Mouse (Mus musculus): Measurements from ENCODE around the gene Trim30b. TPM values are rescaled to one million over a fixed set of nuclear protein-coding genes. Genes with fewer than 3 reads are reported as not detected.
A peak's percentile ranks its signal among the peaks of the same experiment; 100 is the strongest.
"Not testable (repeated sequence)": the region's sequence is repeated elsewhere in the genome, so short reads cannot be mapped to it uniquely, and the experiment has no call there.

The Trim30b gene
- polyA plus RNA-seq, 1 experiment: 0.07 TPM

GRCm38 (mm10) chr7:104352717-104353599, 16.7 kb downstream of the Trim30b start, which contains the start of gene Trim12c:
Gene Trim12c, minus strand, starts transcription at chr7:104353362.
- Histone ChIP-seq H3K4me1 (ENCODE audit: control insufficient read depth, insufficient read depth, low read length) (no peaks in the 10 kb centered on the region), H3K27ac (ENCODE audit: control insufficient read depth, insufficient read depth, low read depth, low read length) (peak within 1 kb of the TSS; percentile 53; the same call in 1 of the 2 replicates), H3K27me3 (ENCODE audit: control insufficient read depth, insufficient read depth, low read length) (no peaks in the 10 kb centered on the region), H3K4me3 (ENCODE audit: control insufficient read depth, low read depth, low read length) (peak within 1 kb of the TSS; percentile 64), H3K36me3 (ENCODE audit: control insufficient read depth, insufficient read depth, low read length) (no peaks in the 10 kb centered on the region)
- TF ChIP-seq POLR2A (IDR thresholded peaks at IDR 0.05; ENCODE audit: control insufficient read depth, low read depth, low read length) (0 out of 2 replicates have a peak, but pooled peaks have one; percentile 15), CTCF (IDR thresholded peaks at IDR 0.05; ENCODE audit: control insufficient read depth, insufficient read depth, insufficient replicate concordance, low read depth, low read length) (no peak)

GRCm38 (mm10) chr7:104348043-104348442, 21.6 kb downstream of the Trim30b start:
- not testable (repeated sequence) for H3K27ac ChIP-seq (ENCODE audit: control insufficient read depth, insufficient read depth, low read depth, low read length); H3K4me1 ChIP-seq (ENCODE audit: control insufficient read depth, insufficient read depth, low read length); H3K27me3 ChIP-seq (ENCODE audit: control insufficient read depth, insufficient read depth, low read length); H3K36me3 ChIP-seq (ENCODE audit: control insufficient read depth, insufficient read depth, low read length); H3K4me3 ChIP-seq (ENCODE audit: control insufficient read depth, low read depth, low read length)

- not testable (repeated sequence) for H3K4me3 ChIP-seq (ENCODE audit: control insufficient read depth, low read depth, low read length); H3K27me3 ChIP-seq (ENCODE audit: control insufficient read depth, insufficient read depth, low read length); H3K36me3 ChIP-seq (ENCODE audit: control insufficient read depth, insufficient read depth, low read length); H3K27ac ChIP-seq (ENCODE audit: control insufficient read depth, insufficient read depth, low read depth, low read length); H3K4me1 ChIP-seq (ENCODE audit: control insufficient read depth, insufficient read depth, low read length)
These were observed 28.9 kb downstream of the Trim30b start for GRCm38 (mm10) chr7:104340744-104341143.

- H3K36me3 ChIP-seq (ENCODE audit: control insufficient read depth, insufficient read depth, low read length); H3K27me3 ChIP-seq (ENCODE audit: control insufficient read depth, insufficient read depth, low read length); H3K27ac ChIP-seq (ENCODE audit: control insufficient read depth, insufficient read depth, low read depth, low read length); H3K4me1 ChIP-seq (ENCODE audit: control insufficient read depth, insufficient read depth, low read length); H3K4me3 ChIP-seq (ENCODE audit: control insufficient read depth, low read depth, low read length): not testable (repeated sequence)
These were observed 34.1 kb downstream of the Trim30b start for GRCm38 (mm10) chr7:104335547-104335946.

- not testable (repeated sequence) for H3K4me1 ChIP-seq (ENCODE audit: control insufficient read depth, insufficient read depth, low read length); H3K4me3 ChIP-seq (ENCODE audit: control insufficient read depth, low read depth, low read length); H3K27me3 ChIP-seq (ENCODE audit: control insufficient read depth, insufficient read depth, low read length); H3K36me3 ChIP-seq (ENCODE audit: control insufficient read depth, insufficient read depth, low read length); H3K27ac ChIP-seq (ENCODE audit: control insufficient read depth, insufficient read depth, low read depth, low read length)
These were observed 40.5 kb downstream of the Trim30b start, which contains the start of gene Trim34b for GRCm38 (mm10) chr7:104329171-104329570. Gene Trim34b, plus strand, starts transcription at chr7:104329471.

GRCm38 (mm10) chr7:104322028-104322427, 47.7 kb downstream of the Trim30b start:
- Histone ChIP-seq H3K27ac (ENCODE audit: control insufficient read depth, insufficient read depth, low read depth, low read length) (no peak overlapping the region), H3K4me1 (ENCODE audit: control insufficient read depth, insufficient read depth, low read length) (no peaks in the 10 kb centered on the region), H3K4me3 (ENCODE audit: control insufficient read depth, low read depth, low read length) (no peak overlapping the region), H3K36me3 (ENCODE audit: control insufficient read depth, insufficient read depth, low read length) (no peaks in the 10 kb centered on the region), H3K27me3 (ENCODE audit: control insufficient read depth, insufficient read depth, low read length) (no peaks in the 10 kb centered on the region)
- TF ChIP-seq CTCF (IDR thresholded peaks at IDR 0.05; ENCODE audit: control insufficient read depth, insufficient read depth, insufficient replicate concordance, low read depth, low read length) (no peak), POLR2A (IDR thresholded peaks at IDR 0.05; ENCODE audit: control insufficient read depth, low read depth, low read length) (no peak)

- H3K27me3 ChIP-seq (ENCODE audit: control insufficient read depth, insufficient read depth, low read length); H3K36me3 ChIP-seq (ENCODE audit: control insufficient read depth, insufficient read depth, low read length); H3K4me1 ChIP-seq (ENCODE audit: control insufficient read depth, insufficient read depth, low read length): not testable (repeated sequence)
- Histone ChIP-seq H3K4me3 (ENCODE audit: control insufficient read depth, low read depth, low read length) (peak within 1 kb of the TSS; percentile 59), H3K27ac (ENCODE audit: control insufficient read depth, insufficient read depth, low read depth, low read length) (peak within 1 kb of the TSS; percentile 25)
These were observed 54.2 kb downstream of the Trim30b start, which contains the start of gene Trim12a for GRCm38 (mm10) chr7:104315369-104316080. Gene Trim12a, minus strand, starts transcription at chr7:104315466.
